ENCODE assay signal across 18 mouse cellular contexts in the genomic region with DNA sequence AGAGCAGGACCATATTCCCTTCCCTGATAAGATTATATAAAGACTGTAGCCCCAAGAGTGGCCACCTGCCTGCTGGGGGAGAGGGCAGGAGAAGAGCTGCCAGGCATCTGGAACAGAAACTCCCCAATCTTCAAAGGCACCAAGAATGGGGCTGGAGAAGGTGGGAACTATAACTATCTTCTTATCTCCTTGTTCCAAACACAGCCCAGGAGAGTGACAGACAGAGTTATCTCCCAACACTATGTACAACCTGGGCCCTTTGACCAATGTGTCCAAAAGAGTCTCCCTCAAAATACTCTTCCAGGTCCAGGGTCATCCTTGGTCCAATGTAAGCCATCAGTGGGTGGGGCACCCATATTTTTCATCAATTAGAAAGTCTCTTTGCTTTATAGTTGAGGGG.
"Had no signal": no experiment of that assay in that cellular context is flagged by ENCODE, and none has a peak within 500 bp of the region (broad histone marks: within the 10 kb centered on the region; RNA-seq: fewer than 3 reads in every experiment).

No protein-coding gene starts in this region.

- H3K9ac ChIP-seq: limb, embryonic 12.5 days; limb, embryonic 15.5 days; stomach, embryonic 15.5 days had no signal

- H3K4me3 ChIP-seq: limb, embryonic 12.5 days; limb, embryonic 15.5 days; stomach, embryonic 15.5 days had no signal

- H3K27ac ChIP-seq: kidney, postnatal 0 days; limb, embryonic 12.5 days; limb, embryonic 15.5 days; macrophage; stomach, embryonic 15.5 days had no signal

- ATAC-seq: inflammation-experienced regulatory T-cells, adult 6 months; intestine, embryonic 16.5 days had no signal

- H3K9me3 ChIP-seq: limb, embryonic 12.5 days; limb, embryonic 15.5 days; stomach, embryonic 15.5 days had no signal

- H3K4me2 ChIP-seq: limb, embryonic 12.5 days; limb, embryonic 15.5 days; midbrain, embryonic 11.5 days; stomach, embryonic 15.5 days had no signal

- H3K27me3 ChIP-seq: limb, embryonic 15.5 days; stomach, embryonic 15.5 days had no signal

- H3K36me3 ChIP-seq: limb, embryonic 15.5 days; stomach, embryonic 15.5 days had no signal

- DNase-seq: kidney, adult 18-20 months; kidney, adult 9 months; kidney, postnatal 25 days; left cerebral cortex, postnatal 4 days; lung, adult 2 months; midbrain, embryonic 14.5 days; right cerebral cortex, adult 18-20 months; right cerebral cortex, postnatal 14 days; spleen, adult 18-20 months; thymus, postnatal 25 days had no signal

- H3K4me1 ChIP-seq: limb, embryonic 12.5 days; limb, embryonic 15.5 days; stomach, embryonic 15.5 days had no signal
